Mouse (Mus musculus): ENCODE results near the gene Gm17571.

Gene Gm17571

DNA sequence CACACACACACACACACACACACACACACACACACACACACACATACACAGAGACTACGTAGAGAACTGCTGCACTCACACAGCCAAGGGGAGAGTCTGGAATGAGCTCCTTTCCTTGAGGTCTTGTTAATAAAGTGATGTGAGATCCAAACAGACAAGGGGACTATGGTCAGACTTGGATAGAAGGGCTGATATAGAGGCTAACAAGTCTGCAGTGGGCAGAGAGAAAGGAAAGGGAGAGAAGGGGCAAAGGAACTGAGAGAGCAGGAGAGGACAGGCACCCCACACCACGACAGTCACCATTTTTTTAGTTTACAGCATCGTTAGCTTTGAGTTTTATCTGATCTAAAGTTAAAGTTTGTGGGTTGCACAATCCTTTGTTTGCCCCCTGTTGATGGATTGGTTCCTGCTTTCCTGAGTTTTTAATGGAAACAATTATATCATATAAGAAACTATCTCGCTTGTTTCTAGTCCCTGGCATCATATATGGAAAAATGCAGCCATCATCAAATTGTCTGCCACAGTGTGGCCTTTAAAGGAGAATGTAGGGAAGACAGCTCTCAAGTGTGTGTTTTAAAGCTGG is at the start of gene Gm17571:
Gene Gm17571 (minus strand): TSS at position 51 of the 583 bp plus-strand sequence.
- no peak for DNase-seq

DNA sequence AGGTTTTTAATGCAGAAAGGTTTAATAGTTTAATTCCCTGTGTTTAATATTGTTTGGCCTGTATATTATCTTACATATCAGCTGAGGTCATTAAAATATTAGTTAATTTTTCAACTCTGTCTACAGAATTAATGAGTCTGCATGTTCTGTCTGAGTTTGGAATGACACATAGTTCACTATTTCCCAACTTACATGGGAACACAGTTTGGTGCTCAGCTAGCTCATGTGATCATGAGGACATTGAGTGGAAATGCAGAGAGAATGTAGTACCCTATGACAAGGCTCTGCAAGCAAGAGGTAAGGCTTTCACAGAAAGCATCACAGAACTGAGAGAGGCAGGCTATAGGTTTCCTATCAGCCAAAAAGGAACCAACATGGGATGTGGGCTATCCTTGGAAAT is 49.0 kb upstream of the Gm17571 start:
- DNase-seq = no peak

DNA sequence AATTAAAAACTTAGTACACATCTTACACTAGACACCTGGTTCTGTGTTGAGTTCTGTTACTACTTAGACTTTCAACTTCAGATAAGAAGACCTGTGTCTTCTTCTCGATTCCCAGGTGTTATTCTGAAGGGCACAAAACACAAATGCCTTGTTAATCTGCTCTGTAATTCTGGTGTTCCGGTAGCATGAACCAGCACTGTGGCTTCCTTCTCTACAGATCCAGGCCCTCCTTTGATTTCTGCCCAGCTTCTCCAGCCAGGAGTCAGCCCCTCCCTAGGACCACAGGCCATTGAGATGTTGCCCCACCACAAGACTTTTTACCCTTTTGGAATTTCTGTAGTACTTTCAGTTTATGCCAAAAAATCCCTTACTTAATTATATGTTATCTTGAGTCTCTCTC is 47.2 kb upstream of the Gm17571 start:
- no peak for DNase-seq

DNA sequence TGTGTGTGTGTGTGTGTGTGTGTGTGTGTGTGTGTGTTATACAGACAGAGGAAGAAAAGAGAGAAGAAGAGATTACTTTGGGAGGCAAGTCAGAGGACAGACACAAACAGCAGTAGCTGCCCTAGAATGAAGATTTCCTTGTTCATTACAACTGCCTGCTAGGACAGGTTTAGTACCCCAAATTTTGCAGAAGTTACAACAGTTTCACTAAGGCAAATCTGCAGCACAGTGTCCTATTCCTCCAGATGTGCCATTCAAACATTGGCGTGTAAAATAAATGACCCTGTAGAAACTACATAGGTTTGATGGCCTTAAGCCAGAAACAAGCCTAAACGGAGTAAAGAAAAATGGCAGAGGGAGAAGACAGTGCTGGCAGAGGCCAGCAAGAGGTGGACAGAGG is 46.3 kb upstream of the Gm17571 start:
- DNase-seq = no peak

DNA sequence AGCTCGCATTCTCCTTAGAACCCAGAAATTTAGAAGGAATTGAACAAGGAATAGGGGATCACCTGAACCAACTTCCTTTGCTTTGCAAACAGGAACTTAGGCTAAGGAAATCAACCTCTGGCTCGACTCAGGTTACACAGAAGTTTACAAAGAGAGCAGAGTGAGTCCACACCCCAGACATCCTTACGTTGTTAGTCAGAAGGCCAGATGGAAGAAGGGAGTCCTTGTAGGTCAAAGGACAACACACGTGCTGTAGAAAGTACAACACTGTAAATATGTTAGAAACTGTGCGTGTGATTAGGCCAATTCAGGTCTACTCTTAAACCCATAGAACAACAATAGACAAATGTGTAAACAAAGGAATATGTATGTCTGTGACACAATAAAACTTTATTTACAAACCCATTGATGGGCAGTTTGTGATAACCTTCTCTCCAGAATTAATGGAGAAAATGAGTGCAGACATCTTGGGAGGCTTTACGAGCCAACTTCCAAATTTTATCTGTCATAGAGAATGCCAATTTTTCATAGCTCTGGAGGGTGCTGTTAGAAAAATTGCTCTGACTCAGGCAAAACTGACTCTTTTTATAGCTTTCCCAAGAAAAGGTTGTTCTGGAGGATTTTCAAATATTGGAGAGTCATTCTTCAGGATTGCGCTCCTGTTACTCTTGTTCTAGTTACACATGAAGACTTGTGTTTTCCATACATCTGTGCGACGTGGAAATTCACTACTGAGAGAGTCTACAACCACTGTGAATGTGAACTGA is 45.5 kb upstream of the Gm17571 start:
- no peak for DNase-seq

DNA sequence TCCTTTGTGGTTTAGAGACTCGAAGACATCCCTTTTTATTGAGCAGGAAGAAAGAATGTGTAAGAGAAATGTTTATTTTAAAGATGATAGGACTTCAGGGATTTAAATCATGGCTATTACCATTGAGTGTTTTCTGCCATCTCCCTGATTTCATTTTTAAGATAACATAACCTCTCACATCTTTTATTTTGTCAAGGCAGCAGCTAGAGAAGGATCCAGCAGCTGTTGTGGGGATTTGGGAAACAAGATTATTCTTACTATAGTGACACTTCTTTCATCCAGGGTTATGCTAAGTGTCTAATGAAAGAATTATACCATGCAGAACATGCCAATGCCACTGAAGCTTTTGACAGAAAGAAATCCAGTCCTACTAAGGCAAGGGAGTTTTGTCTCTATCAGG is 44.6 kb upstream of the Gm17571 start:
- DNase-seq = no peak

DNA sequence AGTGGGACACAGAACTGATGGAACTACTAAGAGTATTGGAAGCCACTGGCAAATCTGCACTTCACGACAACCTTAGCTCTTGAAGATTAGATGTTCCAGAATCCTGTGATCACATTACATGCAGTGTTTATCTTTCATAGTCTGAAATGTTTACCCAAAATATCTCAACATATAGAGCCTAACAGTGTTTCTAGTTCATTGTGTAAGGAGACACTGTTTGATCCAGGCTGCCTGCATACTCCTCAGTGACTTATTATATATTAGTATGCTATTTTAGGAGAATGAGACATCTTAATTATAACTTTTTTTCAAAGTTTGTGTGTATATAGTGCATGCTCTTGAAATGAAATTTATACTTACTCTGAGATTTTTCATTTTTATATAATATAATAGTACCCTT is 39.4 kb upstream of the Gm17571 start:
- no peak for DNase-seq

DNA sequence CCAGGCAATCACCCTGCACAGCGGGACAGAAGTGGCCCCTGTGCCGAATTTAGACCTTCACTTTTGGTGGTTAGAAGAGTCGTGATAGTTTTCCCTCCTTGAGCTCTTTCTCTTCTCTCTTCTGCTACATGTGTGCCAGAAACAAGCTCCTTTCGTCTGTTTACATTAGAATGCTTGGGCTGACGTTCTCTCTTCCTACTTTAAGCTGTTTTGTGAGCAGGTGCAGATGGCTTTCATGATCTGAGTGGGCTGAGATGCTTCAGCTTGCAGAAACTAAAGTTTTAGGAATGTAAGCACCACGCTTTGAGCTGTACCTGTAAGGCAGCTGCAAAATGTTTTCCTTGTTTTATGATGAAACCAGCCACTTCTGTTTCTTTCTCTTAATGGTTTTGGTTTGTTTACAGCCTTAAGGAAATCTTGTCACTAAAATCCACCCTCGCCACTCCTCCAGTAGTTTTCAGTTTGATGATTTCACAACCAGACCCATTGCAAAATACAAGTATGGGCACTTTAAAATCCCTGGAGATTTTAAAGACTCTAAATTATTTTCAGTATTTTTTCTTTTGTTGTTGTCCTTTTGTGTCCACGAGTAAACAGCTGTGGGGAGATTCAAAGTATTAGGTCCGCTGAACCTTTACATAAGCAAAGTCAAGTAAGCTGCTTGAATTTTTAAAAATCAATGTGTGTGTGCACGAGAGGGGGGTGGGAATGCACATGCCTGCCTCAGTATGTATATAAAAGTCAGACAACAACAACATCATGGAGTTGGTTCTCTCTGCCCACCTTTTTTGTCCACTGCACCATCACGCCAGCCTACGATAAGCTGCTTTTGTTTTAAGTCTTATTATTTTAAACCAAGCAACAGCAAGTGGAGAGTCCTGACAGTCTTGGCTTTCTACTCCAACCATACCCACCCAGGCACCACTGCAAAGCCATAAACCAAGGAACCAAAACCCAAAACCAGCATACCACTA is 38.0 kb upstream of the Gm17571 start:
- DNase-seq = peak; percentile 66

DNA sequence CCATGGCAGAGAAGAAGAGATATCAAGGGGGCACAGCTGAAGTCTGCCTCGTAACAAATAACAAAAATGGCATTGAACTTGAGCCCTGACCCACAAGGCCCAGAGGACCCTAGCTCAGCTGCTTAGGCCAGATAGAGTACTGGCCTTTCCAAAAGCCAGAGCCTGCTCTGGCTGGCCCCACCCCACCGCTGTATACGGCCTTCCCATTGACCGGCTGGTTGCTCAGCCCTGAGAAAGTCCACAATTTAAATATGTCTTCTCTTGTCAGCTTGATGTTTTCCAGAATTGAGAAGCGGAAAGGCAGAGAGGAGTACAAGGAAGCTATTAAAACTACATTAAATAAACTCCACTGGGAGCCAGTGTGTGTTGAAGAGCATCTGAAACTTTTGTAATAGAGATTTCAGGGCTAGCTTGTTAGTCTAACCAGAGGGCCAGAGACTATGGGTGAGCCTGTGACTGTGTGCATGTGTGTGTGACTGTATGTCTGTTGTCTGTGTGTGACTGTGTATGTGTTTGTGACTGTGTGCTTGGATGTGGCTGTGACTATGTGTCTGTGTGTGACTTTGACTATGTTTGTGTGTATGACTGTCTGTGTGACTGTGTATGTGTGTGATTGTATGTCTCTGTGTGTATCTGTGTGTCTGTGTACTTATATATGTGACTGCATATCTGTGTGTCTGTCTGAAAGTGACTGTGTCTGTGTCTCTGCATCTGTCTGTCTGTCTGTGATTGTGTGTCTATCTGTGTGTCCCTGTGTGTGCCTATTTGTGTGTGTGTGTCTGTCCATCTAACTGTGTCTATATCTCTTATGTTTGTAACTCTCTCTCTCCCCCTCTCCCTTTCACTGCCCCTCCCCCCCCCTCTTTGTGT is 36.9 kb upstream of the Gm17571 start:
- DNase-seq = no peak

DNA sequence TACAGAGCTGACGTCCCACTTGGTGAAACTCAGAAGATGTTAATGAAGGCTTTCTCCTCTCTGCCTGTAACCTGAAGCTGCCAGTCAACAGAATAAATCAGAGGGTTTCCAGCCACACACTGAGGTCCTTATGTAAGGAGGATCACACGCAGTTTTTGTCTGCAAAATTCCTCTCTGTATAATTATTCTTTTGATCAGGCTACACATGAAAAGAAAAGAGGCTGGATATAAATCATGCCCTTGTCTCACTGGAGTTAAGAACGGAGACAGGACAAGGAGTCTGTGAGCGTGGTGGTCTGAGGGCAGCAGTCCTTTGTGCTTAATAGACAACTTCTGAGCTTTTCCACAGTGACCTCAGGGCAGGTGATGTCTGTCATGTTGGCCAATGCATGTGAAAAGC is 32.7 kb upstream of the Gm17571 start:
- DNase-seq = no peak

DNA sequence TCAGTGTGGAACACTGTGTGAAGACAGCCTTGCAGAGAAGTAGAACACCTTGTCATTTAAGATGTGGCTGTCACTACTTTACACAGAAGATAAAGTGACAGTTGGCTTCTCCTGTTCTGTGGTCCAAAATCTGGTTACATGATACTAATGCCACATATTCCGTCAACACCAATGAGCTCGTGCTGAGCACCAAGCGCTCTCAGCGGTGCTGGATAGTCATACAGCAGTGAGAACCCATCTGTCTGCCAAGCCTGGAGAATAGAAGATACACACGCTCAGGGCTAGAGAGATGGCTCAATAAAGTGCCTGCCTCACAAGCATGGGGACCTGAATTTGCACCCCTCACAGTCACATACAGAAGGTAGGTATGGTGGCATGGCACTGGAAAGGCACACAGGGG is 28.4 kb upstream of the Gm17571 start:
- DNase-seq = no peak

DNA sequence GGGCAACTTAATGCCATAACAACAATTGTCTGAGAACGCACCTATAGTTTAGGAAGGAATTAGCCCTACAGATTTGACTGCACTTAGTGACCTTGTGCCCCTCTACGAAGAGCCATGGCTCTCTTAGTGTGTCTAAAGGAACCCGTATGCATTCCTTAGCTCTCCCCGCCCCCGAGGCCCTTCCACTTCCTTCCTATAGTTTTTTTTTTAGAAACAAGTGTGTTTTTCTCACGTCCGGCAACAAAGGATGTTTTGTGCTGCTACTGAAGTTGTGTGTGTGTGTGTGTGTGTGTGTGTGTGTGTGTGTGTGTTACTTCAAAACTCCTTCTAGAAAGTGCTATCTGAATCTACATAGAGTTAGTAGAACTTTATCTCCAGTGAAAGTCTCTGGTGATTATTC is 23.5 kb upstream of the Gm17571 start:
- DNase-seq = peak; percentile 69

DNA sequence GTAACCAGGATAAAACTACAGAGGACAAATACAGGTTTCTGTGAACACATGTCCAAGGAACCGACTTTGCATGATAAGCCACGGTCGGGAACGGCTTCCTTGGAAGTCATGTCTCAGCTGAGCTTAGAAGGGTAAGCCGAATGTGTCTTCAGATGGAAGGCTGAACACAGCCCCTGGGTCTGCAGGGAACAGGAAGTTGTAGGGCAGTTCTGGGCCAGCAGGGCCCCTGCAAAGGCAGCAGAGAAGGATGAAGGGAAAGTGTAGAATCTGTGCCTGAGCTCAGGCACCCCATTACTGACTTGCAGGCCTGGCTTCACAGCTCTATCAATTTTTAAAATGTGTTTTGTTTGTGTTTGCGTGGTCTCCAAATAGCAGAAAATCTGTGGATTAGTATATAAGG is 22.2 kb upstream of the Gm17571 start:
- DNase-seq = no peak

DNA sequence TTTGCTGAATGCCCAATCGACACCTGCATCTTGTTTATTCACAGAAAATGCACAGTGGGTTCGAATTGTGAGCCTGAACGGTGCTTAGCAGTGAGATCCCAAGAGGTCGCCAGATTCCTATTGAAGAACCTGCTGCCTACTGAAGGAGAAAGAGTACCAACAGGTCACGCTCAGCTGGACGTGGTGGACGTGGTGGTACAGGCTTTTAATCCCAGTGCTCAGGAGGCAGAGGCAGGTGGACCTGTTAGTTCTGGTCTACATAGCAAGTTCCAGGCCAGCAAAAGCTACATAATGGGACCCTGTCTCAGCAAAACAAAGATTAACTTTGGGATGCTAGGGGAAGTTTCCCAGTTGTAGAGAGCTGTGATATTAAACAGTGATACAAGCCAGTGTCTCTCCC is 21.2 kb upstream of the Gm17571 start:
- no peak for DNase-seq

DNA sequence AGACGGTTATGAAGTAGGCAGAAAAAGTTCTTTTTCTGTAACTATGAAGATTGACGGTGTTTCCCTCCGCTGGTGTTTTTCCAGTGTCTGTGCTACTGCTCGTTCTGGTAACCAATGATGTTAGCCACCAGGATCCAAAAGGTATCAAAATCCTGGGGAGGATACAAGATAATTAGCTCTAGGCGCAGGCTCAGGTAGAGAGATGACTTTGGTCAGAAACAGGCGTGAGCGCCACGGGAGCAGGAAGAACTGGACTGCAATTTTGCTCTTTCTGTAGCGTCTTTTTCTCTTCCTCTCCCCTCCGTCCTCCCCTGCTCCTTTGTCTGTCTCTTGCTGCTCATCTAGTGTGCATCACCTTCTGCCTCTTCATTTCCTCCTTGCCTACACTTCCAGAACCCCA is 20.3 kb upstream of the Gm17571 start:
- DNase-seq = no peak

DNA sequence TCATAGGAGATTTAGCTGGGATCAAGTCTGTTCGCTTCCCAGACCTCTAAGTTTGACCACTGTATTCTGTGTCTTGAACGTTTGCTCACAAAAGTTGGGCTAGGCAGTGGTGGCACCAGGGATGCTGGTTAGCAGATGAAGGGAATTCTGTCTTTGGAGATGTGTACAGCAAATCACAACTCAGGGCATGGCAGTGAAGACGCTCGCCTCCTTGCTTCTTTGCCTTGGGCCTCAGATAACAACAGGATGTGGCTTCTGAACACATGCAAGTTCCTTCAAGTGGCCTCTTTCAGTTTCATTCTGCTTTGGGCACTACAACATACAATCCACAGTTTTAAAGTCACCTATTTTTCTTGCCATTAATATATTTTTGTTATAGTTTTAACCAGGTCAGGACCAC is 19.8 kb upstream of the Gm17571 start:
- peak; percentile 68 for DNase-seq

DNA sequence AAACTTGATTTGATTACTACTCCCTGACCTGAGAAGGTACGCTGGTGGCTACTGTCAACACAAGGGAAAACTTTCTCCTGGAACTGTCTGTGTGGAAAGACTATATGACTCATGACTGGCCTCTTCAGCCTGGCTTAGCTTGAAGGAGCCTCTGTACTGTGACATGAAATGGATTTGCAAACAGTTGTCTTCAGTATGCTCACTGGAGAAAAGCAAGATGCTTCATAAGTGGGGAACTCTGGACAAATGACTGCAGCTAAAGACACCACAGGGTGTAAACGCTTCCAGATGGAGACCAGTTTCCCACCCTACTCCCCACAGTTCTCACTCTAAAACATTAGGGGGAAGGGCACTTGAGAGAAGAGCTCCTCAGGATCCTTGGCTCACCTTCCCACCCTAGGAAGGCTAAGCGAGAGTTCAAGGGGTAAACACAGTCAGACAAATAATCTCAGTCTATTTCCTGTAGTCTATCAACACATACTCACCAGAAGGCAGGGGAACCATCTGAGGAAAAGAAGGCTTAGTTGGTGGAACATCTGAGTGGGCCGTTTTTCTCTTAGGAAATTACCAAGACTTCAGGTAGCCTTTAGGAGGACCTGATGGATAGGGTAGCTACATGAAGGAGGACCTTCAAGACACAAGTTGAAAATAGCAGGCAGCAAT is 18.9 kb upstream of the Gm17571 start:
- no peak for DNase-seq

DNA sequence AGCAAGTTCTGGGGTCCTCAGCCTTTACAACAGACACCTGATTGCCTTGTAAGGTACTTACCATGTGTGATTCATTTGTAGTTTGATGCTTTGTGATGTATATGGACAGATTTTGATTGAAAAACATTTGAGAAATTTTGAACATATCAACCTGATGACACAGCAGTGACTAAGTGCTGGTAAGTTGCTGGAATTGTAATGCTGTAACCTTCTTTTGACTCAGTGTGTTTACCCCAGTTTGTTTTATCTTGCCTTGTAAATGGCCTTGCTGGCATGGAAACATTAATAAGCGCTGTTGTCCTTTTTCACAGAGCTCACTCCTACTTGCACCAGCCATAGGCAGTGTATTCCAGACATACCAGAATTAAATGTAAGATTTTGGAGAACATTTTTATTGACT is 14.4 kb upstream of the Gm17571 start:
- DNase-seq = no peak

DNA sequence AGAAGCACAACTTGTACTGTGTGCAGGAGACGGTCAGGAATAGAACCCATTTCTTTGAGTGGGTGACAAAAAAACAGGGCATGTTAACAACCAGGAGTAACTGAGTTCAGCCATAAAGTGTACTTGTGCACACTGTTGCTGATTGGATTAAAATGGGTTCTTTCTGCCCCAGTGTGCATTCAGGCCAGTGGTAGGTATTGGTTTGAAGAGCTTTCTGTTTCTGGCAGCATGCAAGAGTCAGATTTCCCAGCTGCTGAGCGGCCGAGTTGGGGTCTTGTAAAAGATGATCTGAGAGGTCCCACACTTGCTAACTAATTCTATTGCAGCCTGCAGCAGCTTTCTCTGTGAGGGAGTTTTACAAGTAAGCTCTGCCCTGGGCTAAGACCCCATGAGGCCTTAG is 13.5 kb upstream of the Gm17571 start:
- DNase-seq = no peak

DNA sequence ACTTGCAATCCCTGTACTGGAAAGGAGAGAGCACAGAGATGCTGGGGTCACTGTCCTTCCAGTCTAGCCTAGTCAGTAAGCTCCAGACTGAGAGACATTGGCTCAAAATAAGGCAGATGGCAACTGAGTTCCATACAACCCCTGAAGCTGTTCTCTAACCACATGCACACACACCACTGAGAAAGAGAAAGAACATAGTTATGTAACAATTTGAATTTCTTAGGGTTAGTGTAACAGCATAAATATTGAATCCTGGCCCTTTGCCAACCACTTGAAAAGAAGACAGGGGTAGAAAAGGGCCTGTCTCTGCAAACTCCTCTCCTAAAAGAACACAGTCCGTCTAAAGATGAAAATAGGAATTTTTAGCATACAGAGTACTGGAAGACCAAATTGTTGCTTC is 12.8 kb upstream of the Gm17571 start:
- DNase-seq = peak; percentile 53

DNA sequence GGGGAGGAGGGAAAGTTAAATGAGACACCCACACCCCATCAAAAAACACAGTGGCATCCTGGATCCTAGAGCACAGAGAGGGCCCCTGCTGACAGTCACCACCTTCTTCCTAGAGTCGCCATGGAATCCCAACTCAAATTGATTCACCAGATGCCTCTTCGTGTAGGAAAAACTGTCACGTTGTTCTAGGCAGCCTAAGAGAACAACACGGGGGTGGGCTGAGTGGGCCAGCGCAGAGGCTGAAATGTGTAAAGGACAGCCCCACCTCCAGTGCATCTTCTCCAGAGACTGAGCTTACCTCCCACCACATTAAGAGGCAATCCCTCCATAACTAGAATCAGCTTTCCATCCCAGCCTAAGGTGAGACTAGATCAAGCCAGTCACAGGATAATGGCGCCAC is 11.2 kb upstream of the Gm17571 start:
- no peak for DNase-seq

DNA sequence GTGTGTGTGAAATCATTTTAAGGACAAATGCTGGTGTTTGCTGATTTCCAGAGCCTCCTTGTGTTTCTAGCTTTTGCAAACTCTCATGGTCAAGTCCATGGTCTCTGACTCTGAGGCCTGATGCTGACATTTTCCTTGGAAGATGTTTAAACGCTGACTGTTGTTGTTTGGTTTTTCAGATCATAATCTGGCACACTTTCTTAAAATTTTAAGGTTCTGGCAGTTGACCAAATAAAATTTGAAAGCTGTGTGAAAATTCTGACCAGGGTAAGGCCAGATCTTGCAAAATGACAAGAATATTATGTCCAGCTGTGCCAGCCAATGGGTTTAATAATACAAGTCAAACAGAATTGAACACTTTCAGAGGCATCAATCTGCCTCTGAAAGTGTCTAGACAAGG is 8.7 kb upstream of the Gm17571 start:
- no peak for DNase-seq
